Comparison of ENCODE assay signal across 14 mouse cellular contexts in genomic region chr10:28105247-28105646, GRCm38 (mm10). TPM values are rescaled to one million over a fixed set of nuclear protein-coding genes. Genes with fewer than 3 reads are reported as not detected.
DNase-seq lines count a peak whose midpoint lies in the region; ATAC-seq and TF ChIP-seq lines count a peak whose summit lies in the region.
"Had no signal": no experiment of that assay in that cellular context is flagged by ENCODE, and none has a peak within 500 bp of the region (broad histone marks: within the 10 kb centered on the region; RNA-seq: fewer than 3 reads in every experiment).

No protein-coding gene starts in this region.

- POLR2A ChIA-PET in Patski (lab: Charles Lee): interaction anchor here (0.6 kb wide), 1 partner anchor 620 kb away, joined by 3 read pairs; no protein-coding TSS in a partner anchor

- WGBS in kidney, embryonic 14.5 days: 67% methylated on average over 6 of the region's 6 CpGs
- 61% methylated on average over 6 of the region's 6 CpGs for WGBS in liver, embryonic 14.5 days (ENCODE audit: insufficient replicate concordance)

- in situ Hi-C loops in Patski (cut with MboI; ENCODE audit: low pct_unique_long_range_greater_than_20kb): no loop called here

- no peaks in the 10 kb centered on the region for H3K9me3 ChIP-seq in kidney, embryonic 14.5 days (ENCODE audit: control insufficient read depth, low read length)
- H3K9me3 ChIP-seq in liver, embryonic 14.5 days (ENCODE audit: control insufficient read depth, low read length): no peaks in the 10 kb centered on the region
- H3K9me3 ChIP-seq: liver, embryonic 13.5 days; midbrain, embryonic 10.5 days had no signal

- no peak overlapping the region for H3K4me3 ChIP-seq in kidney, embryonic 14.5 days (ENCODE audit: low read length)
- no peak overlapping the region for H3K4me3 ChIP-seq in liver, embryonic 14.5 days (ENCODE audit: insufficient read depth in 1 of 2, low read depth in 2 of 2, low read length in 2 of 2)
- H3K4me3 ChIP-seq: liver, embryonic 13.5 days; midbrain, embryonic 10.5 days had no signal

- no peaks in the 10 kb centered on the region for H3K36me3 ChIP-seq in kidney, embryonic 14.5 days (ENCODE audit: control insufficient read depth, insufficient read depth, low read length)
- no peaks in the 10 kb centered on the region for H3K36me3 ChIP-seq in liver, embryonic 14.5 days (replicated peaks; ENCODE audit: control insufficient read depth, insufficient read depth, low read depth)
- H3K36me3 ChIP-seq: liver, embryonic 13.5 days; midbrain, embryonic 10.5 days had no signal

- peak; percentile 80 for ATAC-seq in Patski
- ATAC-seq in kidney, embryonic 14.5 days (ENCODE audit: low FRiP score, low TSS enrichment): peak; percentile 87
- peak; percentile 26; the same call in 1 of the 2 replicates for ATAC-seq in liver, embryonic 14.5 days (ENCODE audit: insufficient read depth)
- ATAC-seq: forebrain, postnatal 0 days had no signal

- TF ChIP-seq EP300 in liver, embryonic 14.5 days (IDR thresholded peaks at IDR 0.05; ENCODE audit: low read depth): no peak

- CTCF ChIA-PET in Patski (lab: Charles Lee): interaction anchor here (1.4 kb wide), 1 partner anchor 13 kb away, joined by 3 read pairs; no protein-coding TSS in a partner anchor

- H3K9ac ChIP-seq in kidney, embryonic 14.5 days (ENCODE audit: low read depth, low read length): no peak overlapping the region
- no peak overlapping the region for H3K9ac ChIP-seq in liver, embryonic 14.5 days (replicated peaks)
- H3K9ac ChIP-seq: forebrain, postnatal 0 days; liver, embryonic 13.5 days had no signal

- peak; percentile 2 to 7 for DNase-seq in adrenal gland, postnatal 36 days
- DNase-seq in adrenal gland, adult 18-20 months (ENCODE audit: low spot score in 2 of 2): no peak
- peak; percentile 51 for DNase-seq in Patski (ENCODE audit: low read depth, low spot score)
- DNase-seq in liver, embryonic 14.5 days (ENCODE audit: low read depth in 3 of 3, low spot score in 3 of 3): peak in 2 of 3 experiments; percentile 1 to 3
- DNase-seq in gastrocnemius, adult 8-10 months (ENCODE audit: low spot score in 2 of 2): no peak
- no peak for DNase-seq in gastrocnemius, postnatal 4 days (ENCODE audit: low spot score in 2 of 2)
- DNase-seq in frontal cortex, postnatal 36 days (ENCODE audit: low spot score in 2 of 2): no peak
- DNase-seq: cerebellum, adult 18-20 months; embryo, embryonic 11 days; forebrain, postnatal 0 days; liver, embryonic 13.5 days; thymus, adult 18-20 months had no signal

- no peaks in the 10 kb centered on the region for H3K4me1 ChIP-seq in kidney, embryonic 14.5 days (ENCODE audit: control insufficient read depth, insufficient read depth, low read length)
- H3K4me1 ChIP-seq in liver, embryonic 14.5 days (replicated peaks; ENCODE audit: control insufficient read depth in 2 of 2, insufficient read depth in 2 of 2, low read length in 1 of 2): no peaks in the 10 kb centered on the region
- H3K4me1 ChIP-seq: liver, embryonic 13.5 days had no signal

- H3K27me3 ChIP-seq in Patski: no peaks in the 10 kb centered on the region
- no peaks in the 10 kb centered on the region for H3K27me3 ChIP-seq in kidney, embryonic 14.5 days (ENCODE audit: control insufficient read depth, insufficient read depth, low read length)
- H3K27me3 ChIP-seq in liver, embryonic 14.5 days (ENCODE audit: control insufficient read depth, insufficient read depth, low read length): no peaks in the 10 kb centered on the region
- H3K27me3 ChIP-seq: liver, embryonic 13.5 days had no signal

- H3K4me2 ChIP-seq in kidney, embryonic 14.5 days (replicated peaks; ENCODE audit: low read depth, low read length): no peak overlapping the region
- H3K4me2 ChIP-seq in liver, embryonic 14.5 days (ENCODE audit: low read depth): no peak overlapping the region
- H3K4me2 ChIP-seq: liver, embryonic 13.5 days had no signal

- H3K27ac ChIP-seq in kidney, embryonic 14.5 days (ENCODE audit: low read depth, low read length): no peak overlapping the region
- H3K27ac ChIP-seq in liver, embryonic 14.5 days: no peak overlapping the region
- H3K27ac ChIP-seq: liver, embryonic 13.5 days; midbrain, embryonic 10.5 days had no signal

- TF ChIP-seq CTCF in Patski (IDR thresholded peaks at IDR 0.05): no peak
- TF ChIP-seq CTCF in liver, embryonic 14.5 days (IDR thresholded peaks at IDR 0.05; ENCODE audit: low read depth): no peak

RNA-seq across cellular contexts. Expression of gene Ptprk, which starts 30.6 kb away (rescaled TPM):
- 10 to 100 TPM in 1 of 2 experiments, 1 to 10 TPM in 1; 9.4 to 17.8 TPM for total RNA-seq in adrenal gland, postnatal 36 days (2021)
- total RNA-seq in adrenal gland, adult 18-20 months (2021): 10 to 100 TPM in 1 of 2 experiments, 1 to 10 TPM in 1; 7.6 to 13.8 TPM
- polyA plus RNA-seq in Patski (2021): 88.2 TPM
- 34.2 and 42.7 TPM in 2 replicates for polyA plus RNA-seq in kidney, embryonic 14.5 days (2014; fragmentation: Nextera tagmentation; extraction: Ambion mirVana)
- 2.9 and 3.0 TPM in 2 replicates for polyA plus RNA-seq in liver, embryonic 14.5 days (2012; rRNA removed)
- polyA plus RNA-seq in liver, embryonic 14.5 days (2014; fragmentation: Nextera tagmentation; extraction: Ambion mirVana): 3.3 and 3.9 TPM in 2 replicates
- 1 to 10 TPM; 2.3 to 2.7 (median 2.5) TPM for total RNA-seq in gastrocnemius, adult 8-10 months (2022)
- total RNA-seq in gastrocnemius, postnatal 4 days (2021): 10 to 100 TPM; 17.5 to 19.1 TPM

Comparison
In these comparisons a context has a peak if more than half of its experiments do, and no peak if none do; other contexts are left out.
1. DNase-seq: peak in adrenal gland, postnatal 36 days (2 of 2), Patski (single experiment) and liver, embryonic 14.5 days (2 of 3); none in adrenal gland, adult 18-20 months (0 of 2), gastrocnemius, adult 8-10 months (0 of 2), gastrocnemius, postnatal 4 days (0 of 2) and frontal cortex, postnatal 36 days (0 of 2).
2. ATAC-seq: peak in every context shown above with its lines; median percentile 87 in kidney, embryonic 14.5 days; 80 in Patski; 26 in liver, embryonic 14.5 days.